Mouse (Mus musculus) midbrain, postnatal 0 days (tissue): Measurements from ENCODE around the gene Tyr. TPM values are rescaled to one million over a fixed set of nuclear protein-coding genes. Genes with fewer than 3 reads are reported as not detected.
"Not testable (repeated sequence)": the region's sequence is repeated elsewhere in the genome, so short reads cannot be mapped to it uniquely, and the experiment has no call there.

Experiments
- ATAC-seq: fragments of 200-750 bp; cut with Nextera tagmentation; 2 replicates; pipeline ENCODE4 v1.8.0; 2017; ENCODE audit warnings: moderate number of reproducible peaks, mild to moderate bottlenecking, moderate TSS enrichment, moderate library complexity; ENCODE audit not compliant: low FRiP score
- DNase-seq: peaks from one replicate; pipeline ENCODE4 v3.0.0-alpha.2; 2015; ENCODE audit warnings: low spot score
- H3K27ac ChIP-seq: fragments of 300-500 bp; sonication (generic); 2 replicates; pipeline ENCODE4 v1.5.1; 2014; ENCODE audit warnings: low read depth, mild to moderate bottlenecking, low read length, mixed read lengths
- H3K27me3 ChIP-seq: fragments of 300-500 bp; sonication (generic); 2 replicates; pipeline ENCODE4 v1.6.1; 2014; ENCODE audit warnings: low read length, control low read depth, mixed read lengths; ENCODE audit not compliant: insufficient read depth
- H3K36me3 ChIP-seq: fragments of 300-500 bp; sonication (generic); 2 replicates; pipeline ENCODE4 v1.6.1; 2014; ENCODE audit warnings: low read length, control low read depth, mixed read lengths; ENCODE audit not compliant: insufficient read depth
- H3K4me1 ChIP-seq: fragments of 300-500 bp; sonication (generic); 2 replicates; pipeline ENCODE4 v1.6.1; 2014; ENCODE audit warnings: mild to moderate bottlenecking, control low read depth, antibody characterized with exemption, low read length, mixed read lengths; ENCODE audit not compliant: insufficient read depth
- H3K4me2 ChIP-seq: fragments of 300-500 bp; sonication (generic); 2 replicates; pipeline ENCODE4 v1.6.1; 2014; ENCODE audit warnings: low read depth, mild to moderate bottlenecking, low read length, mixed read lengths; ENCODE audit not compliant: poor library complexity, severe bottlenecking
- H3K4me3 ChIP-seq: fragments of 300-500 bp; sonication (generic); 2 replicates; pipeline ENCODE4 v1.5.1; 2014; ENCODE audit warnings: low read depth, mild to moderate bottlenecking, low read length, moderate library complexity
- H3K9ac ChIP-seq: fragments of 300-500 bp; sonication (generic); replicated peaks from 2 replicates; pipeline ENCODE4 v1.6.1; 2014; ENCODE audit warnings: mild to moderate bottlenecking, low read length, moderate library complexity, mixed read lengths; ENCODE audit not compliant: poor library complexity, severe bottlenecking
- H3K9me3 ChIP-seq: fragments of 300-500 bp; sonication (generic); 2 replicates; pipeline ENCODE4 v1.6.1; 2016; ENCODE audit warnings: low read length, control low read depth
- CTCF ChIP-seq: IDR thresholded peaks from 2 replicates; pipeline ENCODE4 v1.5.1; 2016; ENCODE audit warnings: antibody characterized with exemption, mild to moderate bottlenecking
- WGBS: fragments of 180-500 bp; shearing (Covaris S2); extraction: QIAGEN DNeasy Blood & Tissue Kit; methylation state at CpG from one replicate; pipeline ENCODE4 v1.1.7; 2014; 5-methylcytosine and 5-hydroxymethylcytosine counted together
- polyA plus RNA-seq: library from polyadenylated mRNA; unstranded; fragments of >200 nt; fragmentation: Nextera tagmentation; extraction: Ambion mirVana; gene quantifications from 2 replicates; pipeline ENCODE4 v1.2.1, GENCODE M21; 2015
- total RNA-seq: library from RNA; depleted of rRNA; stranded (reverse); fragments of >200 nt; gene quantifications from 2 replicates; pipeline ENCODE4 v1.2.3, GENCODE M21; 2014; rRNA removed

Gene Tyr
- total RNA-seq (0.82 TPM in 1 of 2 replicates, not detected in the other), polyA plus RNA-seq (0.02 and 0.04 TPM in 2 replicates)

- no peak for DNase-seq
- Histone ChIP-seq H3K4me3 (no peak within 1 kb of the TSS), H3K27ac (no peak within 1 kb of the TSS), H3K27me3 (no peaks in the 10 kb centered on the region), H3K4me2 (no peak within 1 kb of the TSS), H3K9me3 (no peaks in the 10 kb centered on the region), H3K36me3 (no peaks in the 10 kb centered on the region), H3K4me1 (no peaks in the 10 kb centered on the region), H3K9ac (no peak within 1 kb of the TSS)
- ATAC-seq, result no peak
- TF ChIP-seq CTCF, result no peak
These were observed at the start of gene Tyr for GRCm38 (mm10) chr7:87493412-87493811. Gene Tyr (minus strand): TSS chr7:87493512.

GRCm38 (mm10) chr7:87539031-87539430, 45.7 kb upstream of the Tyr start:
- Histone ChIP-seq H3K27ac (no peak overlapping the region), H3K9ac (no peak overlapping the region), H3K4me2 (no peak overlapping the region), H3K9me3 (no peaks in the 10 kb centered on the region), H3K36me3 (no peaks in the 10 kb centered on the region), H3K27me3 (no peaks in the 10 kb centered on the region), H3K4me1 (no peaks in the 10 kb centered on the region), H3K4me3 (no peak overlapping the region)
- no peak for TF ChIP-seq CTCF
- ATAC-seq (no peak), DNase-seq (no peak)

- no peak overlapping the region for H3K27ac ChIP-seq
- ATAC-seq, result no peak
- H3K4me3 ChIP-seq, result no peak overlapping the region
- no peak overlapping the region for H3K9ac ChIP-seq
- no peaks in the 10 kb centered on the region for H3K9me3 ChIP-seq
- H3K36me3 ChIP-seq, result no peaks in the 10 kb centered on the region
- no peak overlapping the region for H3K4me2 ChIP-seq
- 22% methylated on average over 4 of the region's 4 CpGs for WGBS
- H3K27me3 ChIP-seq, result no peaks in the 10 kb centered on the region
- DNase-seq, result no peak
- H3K4me1 ChIP-seq, result no peaks in the 10 kb centered on the region
- no peak for TF ChIP-seq CTCF
These were observed 891 bp upstream of the Tyr start for GRCm38 (mm10) chr7:87494124-87494682.

GRCm38 (mm10) chr7:87488024-87488423, 5.3 kb downstream of the Tyr start:
- H3K9me3 ChIP-seq, result no peaks in the 10 kb centered on the region
- 45% methylated on average over 3 of the region's 3 CpGs for WGBS
- no peaks in the 10 kb centered on the region for H3K36me3 ChIP-seq
- H3K4me2 ChIP-seq, result no peak overlapping the region
- peak; percentile 48 for DNase-seq
- H3K4me3 ChIP-seq, result no peak overlapping the region
- H3K9ac ChIP-seq, result no peak overlapping the region
- no peaks in the 10 kb centered on the region for H3K27me3 ChIP-seq
- TF ChIP-seq CTCF, result no peak
- peak; percentile 82 for ATAC-seq
- no peaks in the 10 kb centered on the region for H3K4me1 ChIP-seq
- no peak overlapping the region for H3K27ac ChIP-seq

GRCm38 (mm10) chr7:87413271-87413670, 80.0 kb downstream of the Tyr start:
- H3K36me3 ChIP-seq, result no peaks in the 10 kb centered on the region
- H3K4me3 ChIP-seq, result no peak overlapping the region
- H3K9ac ChIP-seq, result no peak overlapping the region
- H3K9me3 ChIP-seq, result no peaks in the 10 kb centered on the region
- H3K4me2 ChIP-seq, result no peak overlapping the region
- no peaks in the 10 kb centered on the region for H3K4me1 ChIP-seq
- ATAC-seq (no peak), DNase-seq (no peak)
- WGBS, result 81% methylated on average over 1 of the region's 1 CpGs
- no peak overlapping the region for H3K27ac ChIP-seq
- H3K27me3 ChIP-seq, result no peaks in the 10 kb centered on the region
- TF ChIP-seq CTCF, result no peak

GRCm38 (mm10) chr7:87411373-87411772, 81.9 kb downstream of the Tyr start:
- not testable (repeated sequence) for H3K4me2 ChIP-seq, H3K4me3 ChIP-seq, H3K27me3 ChIP-seq, ATAC-seq, H3K27ac ChIP-seq, H3K4me1 ChIP-seq, H3K9me3 ChIP-seq, H3K36me3 ChIP-seq, H3K9ac ChIP-seq
- peak; percentile 47 for TF ChIP-seq CTCF
- 10% methylated on average over 4 of the region's 4 CpGs for WGBS
- DNase-seq, result peak; percentile 3
